Mouse (Mus musculus) ES-E14 (cell line): ENCODE measurements around the gene Ttc32. TPM values are rescaled to one million over a fixed set of nuclear protein-coding genes. Genes with fewer than 3 reads are reported as not detected.

ENCODE experiments used
- DNase-seq: peaks from one replicate; pipeline ENCODE4 v3.0.0-alpha.2; 2013; ENCODE audit warnings: low read depth, low spot score
- H3K27ac ChIP-seq: 2 replicates; pipeline ENCODE4 v1.5.1; 2012; ENCODE audit warnings: low read depth, mild to moderate bottlenecking, low read length, moderate library complexity, mixed read lengths; ENCODE audit not compliant: poor library complexity, insufficient read depth, severe bottlenecking
- H3K36me3 ChIP-seq: 2 replicates; pipeline ENCODE4 v1.6.1; 2012; ENCODE audit warnings: mild to moderate bottlenecking, low read length, moderate library complexity, mixed read lengths; ENCODE audit not compliant: control insufficient read depth, poor library complexity, insufficient read depth, severe bottlenecking
- H3K4me1 ChIP-seq, 2 experiments: fragments of 150-350 bp in 1 of 2; sonication (generic) in 1 of 2; 2 replicates each; pipeline ENCODE4 v1.6.1; 2012; ENCODE audit warnings: low read length in 2 of 2, mild to moderate bottlenecking in 1 of 2, mixed read lengths in 1 of 2; ENCODE audit not compliant: control insufficient read depth in 2 of 2, insufficient read depth in 2 of 2, poor library complexity in 1 of 2
- H3K4me3 ChIP-seq, 2 experiments: fragments of 150-350 bp in 1 of 2; sonication (generic) in 1 of 2; 2 replicates each; pipeline ENCODE4 v1.5.1; 2012; ENCODE audit warnings: low read length in 2 of 2, low read depth in 1 of 2, mild to moderate bottlenecking in 1 of 2, mixed read lengths in 1 of 2; ENCODE audit not compliant: insufficient read depth in 1 of 2, poor library complexity in 1 of 2, severe bottlenecking in 1 of 2
- H3K9ac ChIP-seq: 2 replicates; pipeline ENCODE4 v1.6.1; 2012; ENCODE audit warnings: low read depth, mild to moderate bottlenecking, low read length, mixed read lengths; ENCODE audit not compliant: poor library complexity, insufficient read depth, severe bottlenecking
- H3K9me3 ChIP-seq: fragments of 150-350 bp; sonication (generic); 2 replicates; pipeline ENCODE4 v1.6.1; 2012; ENCODE audit warnings: low read depth, mild to moderate bottlenecking, low read length; ENCODE audit not compliant: control insufficient read depth, insufficient read depth
- CHD2 ChIP-seq: IDR thresholded peaks from 2 replicates; pipeline ENCODE4 v1.6.1; 2014; ENCODE audit warnings: mild to moderate bottlenecking, low read depth, low read length, inconsistent platforms
- HCFC1 ChIP-seq: IDR thresholded peaks from 2 replicates; pipeline ENCODE4 v1.6.1; 2012; ENCODE audit warnings: low read length, inconsistent platforms, borderline replicate concordance; ENCODE audit not compliant: insufficient read depth
- MAFK ChIP-seq: IDR thresholded peaks from 2 replicates; pipeline ENCODE4 v1.6.1; 2014; ENCODE audit warnings: mild to moderate bottlenecking, low read depth, low read length, inconsistent platforms; ENCODE audit not compliant: insufficient read depth
- ZC3H11A ChIP-seq: IDR thresholded peaks from 2 replicates; pipeline ENCODE4 v1.6.1; 2012; ENCODE audit warnings: low read depth, mild to moderate bottlenecking, inconsistent platforms, low read length, borderline replicate concordance
- ZNF384 ChIP-seq: IDR thresholded peaks from 2 replicates; pipeline ENCODE4 v1.6.1; 2012; ENCODE audit warnings: low read depth, low read length, inconsistent platforms
- in situ Hi-C, 2 experiments: fragments of 600-800 bp; cut with MboI; formaldehyde crosslinking; loops; one replicate each; pipeline ENCODE4 v1.15.1; 2025; ENCODE audit warnings: low sequenced_read_pairs in 2 of 2, inconsistent platforms in 1 of 2; ENCODE audit not compliant: unreplicated experiment in 2 of 2
- total RNA-seq: library from RNA; depleted of rRNA; stranded (reverse); fragments of 300-350 nt; gene quantifications from 2 replicates; pipeline ENCODE4 v1.2.3, GENCODE M21; 2012

Gene Ttc32
- total RNA-seq, 1 experiment = 6.7 TPM

DNA sequence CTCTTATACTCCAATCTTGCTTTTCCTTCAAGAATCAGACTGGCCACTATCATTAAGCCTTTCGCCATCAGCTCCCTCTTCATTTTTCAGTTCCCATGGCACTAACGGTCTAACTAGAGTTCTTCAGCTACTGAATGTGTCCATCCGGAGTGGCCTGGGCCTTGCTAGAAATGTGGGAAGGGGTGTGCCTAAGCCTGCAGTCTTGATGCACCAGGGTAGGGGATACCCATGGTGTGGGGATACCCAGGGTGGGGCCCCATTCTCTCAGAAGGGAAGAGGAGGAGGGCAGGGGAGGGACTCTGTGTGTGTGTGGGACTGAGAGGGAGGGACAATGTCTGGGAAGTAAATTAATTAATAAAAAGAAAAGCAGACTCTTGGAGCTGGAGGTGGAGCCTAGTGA is 13.0 kb downstream of the Ttc32 start:
- Histone ChIP-seq H3K4me1 (peaks cover 2 to 7% of the 10 kb centered on the region in 2 experiments; a peak in 2 of 4 replicates), H3K27ac (no peak overlapping the region), H3K9me3 (no peaks in the 10 kb centered on the region), H3K4me3 (no peak overlapping the region), H3K9ac (no peak overlapping the region), H3K36me3 (no peaks in the 10 kb centered on the region)
- in situ Hi-C loops = no loop called here
- no peak for TF ChIP-seq CHD2
- TF ChIP-seq HCFC1 = no peak
- no peak for TF ChIP-seq ZC3H11A
- TF ChIP-seq MAFK = no peak
- DNase-seq = no peak

DNA sequence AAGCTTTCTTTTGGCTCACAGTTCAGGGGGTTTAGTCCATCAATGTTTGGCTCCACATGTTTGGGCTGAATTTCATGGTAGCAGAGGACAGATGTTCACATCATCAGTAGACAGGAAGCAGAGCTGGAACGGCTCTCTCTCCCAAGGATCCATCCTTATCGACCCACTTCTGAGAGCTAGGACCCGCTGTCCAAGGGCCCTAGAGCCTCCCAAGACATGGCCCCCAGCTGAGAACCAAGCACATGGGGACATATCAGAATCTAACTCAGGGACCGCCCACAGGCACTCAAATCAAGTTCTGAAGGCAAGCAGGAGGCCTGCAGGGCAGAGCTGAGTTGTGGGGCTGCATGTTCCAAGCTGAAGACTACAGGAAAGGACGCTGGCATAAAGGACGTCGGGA is 14.9 kb downstream of the Ttc32 start:
- no peak for DNase-seq
- H3K4me3 ChIP-seq = no peak overlapping the region
- H3K9ac ChIP-seq = no peak overlapping the region
- no peak for TF ChIP-seq HCFC1
- no peak for TF ChIP-seq CHD2
- no peak for TF ChIP-seq MAFK
- no peak for TF ChIP-seq ZNF384
- no peak for TF ChIP-seq ZC3H11A
- no peaks in the 10 kb centered on the region for H3K36me3 ChIP-seq
- H3K4me1 ChIP-seq = peaks cover 2 to 7% of the 10 kb centered on the region in 2 experiments; a peak in 2 of 4 replicates
- in situ Hi-C loops = no loop called here
- no peak overlapping the region for H3K27ac ChIP-seq
- H3K9me3 ChIP-seq = no peaks in the 10 kb centered on the region

DNA sequence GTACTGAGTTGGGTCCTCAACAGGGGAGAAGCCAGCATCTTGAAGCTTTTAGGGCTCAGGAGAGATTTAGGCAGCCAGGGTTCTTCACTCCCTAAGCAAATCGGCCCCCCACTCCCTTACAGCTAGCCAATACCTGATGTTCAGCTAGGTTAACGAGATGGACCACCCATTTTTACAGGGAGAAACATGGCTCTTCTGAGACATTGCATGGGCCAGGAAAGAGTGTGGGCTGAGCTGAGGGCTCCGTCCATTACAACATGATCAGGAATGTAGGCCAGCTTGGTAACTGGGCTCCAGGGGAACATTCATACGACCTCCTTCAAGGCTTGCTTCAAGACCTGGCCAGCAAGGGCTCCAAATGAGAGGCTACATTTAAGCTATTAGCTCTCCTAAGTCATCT is 16.9 kb downstream of the Ttc32 start:
- no peaks in the 10 kb centered on the region for H3K9me3 ChIP-seq
- no peak overlapping the region for H3K4me3 ChIP-seq
- H3K9ac ChIP-seq = no peak overlapping the region
- H3K27ac ChIP-seq = no peak overlapping the region
- H3K4me1 ChIP-seq = peaks cover 3% of the 10 kb centered on the region in 2 experiments; a peak in 2 of 4 replicates
- no peaks in the 10 kb centered on the region for H3K36me3 ChIP-seq
- in situ Hi-C loops = no loop called here
- TF ChIP-seq ZC3H11A = no peak
- no peak for DNase-seq

DNA sequence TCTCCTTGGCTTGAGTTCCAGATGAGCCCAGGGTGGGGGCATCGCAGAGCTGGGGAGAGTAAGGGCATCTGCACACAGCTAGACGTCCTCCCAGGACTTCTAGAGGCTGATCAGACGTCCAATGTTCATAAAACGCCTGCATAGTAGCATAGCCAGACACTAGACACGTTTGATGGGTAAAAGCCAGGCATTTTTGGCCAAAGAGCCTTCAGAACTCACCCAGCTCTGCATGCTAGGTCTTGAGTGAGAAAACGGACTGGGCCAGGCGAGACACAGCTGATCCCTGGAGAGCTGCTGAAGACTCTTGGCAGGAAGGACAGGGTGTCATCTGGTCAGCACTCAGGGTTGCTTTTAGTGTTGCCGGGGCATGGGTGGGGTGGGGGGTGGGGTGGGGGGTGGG is 18.3 kb downstream of the Ttc32 start:
- in situ Hi-C loops = no loop called here
- no peak overlapping the region for H3K27ac ChIP-seq
- no peak for TF ChIP-seq CHD2
- TF ChIP-seq HCFC1 = no peak
- TF ChIP-seq MAFK = no peak
- TF ChIP-seq ZNF384 = no peak
- no peak for TF ChIP-seq ZC3H11A
- no peak overlapping the region for H3K4me3 ChIP-seq
- H3K36me3 ChIP-seq = no peaks in the 10 kb centered on the region
- H3K9me3 ChIP-seq = no peaks in the 10 kb centered on the region
- H3K4me1 ChIP-seq = peaks cover 2 to 3% of the 10 kb centered on the region in 2 experiments; a peak in 2 of 4 replicates
- DNase-seq = no peak
- H3K9ac ChIP-seq = no peak overlapping the region

DNA sequence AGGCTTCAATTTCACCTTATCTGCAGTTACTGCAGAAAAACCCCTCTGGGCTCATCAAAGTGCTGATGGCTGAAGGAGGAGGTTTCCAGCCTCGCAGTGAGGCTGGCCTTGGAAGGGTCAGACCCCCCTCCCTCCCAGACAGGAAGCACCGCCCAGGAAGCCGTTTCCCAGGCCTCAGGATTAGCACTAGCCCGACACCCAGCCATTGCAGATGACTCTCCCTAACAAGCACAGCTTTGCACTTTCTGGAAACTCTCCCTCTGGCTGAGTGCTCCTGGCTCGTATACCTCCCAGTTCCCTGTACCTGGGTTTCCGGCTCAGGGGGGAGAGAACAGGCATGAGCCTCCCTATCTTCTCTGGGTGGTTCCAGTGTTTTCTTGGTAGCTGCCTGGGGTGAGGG is 21.0 kb downstream of the Ttc32 start:
- no peak overlapping the region for H3K27ac ChIP-seq
- H3K9me3 ChIP-seq = no peaks in the 10 kb centered on the region
- no peak overlapping the region for H3K4me3 ChIP-seq
- DNase-seq = no peak
- TF ChIP-seq HCFC1 (no peak), ZNF384 (no peak), MAFK (no peak), ZC3H11A (no peak), CHD2 (no peak)
- in situ Hi-C loops = loop anchor here (10.0 to 25.0 kb wide), 3 partner anchors 511 to 1386 kb away; partner anchors contain the start of gene Osr1 (in 2 of the 2)
- no peaks in the 10 kb centered on the region for H3K36me3 ChIP-seq
- H3K9ac ChIP-seq = no peak overlapping the region
- H3K4me1 ChIP-seq = peaks cover 3 to 4% of the 10 kb centered on the region in 2 experiments; a peak in 1 of 4 replicates
